Mouse (Mus musculus) c-Kit-positive CD71-positive TER-119-positive erythroid progenitor cells, embryonic 14.5 days (primary cell): ENCODE data around the gene Frmd5.
"Not testable (repeated sequence)": the region's sequence is repeated elsewhere in the genome, so short reads cannot be mapped to it uniquely, and the experiment has no call there.

Experiments used
- DNase-seq: peaks from one replicate; pipeline ENCODE4 v3.0.0-alpha.2; 2013; ENCODE audit warnings: low spot score

Frmd5 gene

DNA sequence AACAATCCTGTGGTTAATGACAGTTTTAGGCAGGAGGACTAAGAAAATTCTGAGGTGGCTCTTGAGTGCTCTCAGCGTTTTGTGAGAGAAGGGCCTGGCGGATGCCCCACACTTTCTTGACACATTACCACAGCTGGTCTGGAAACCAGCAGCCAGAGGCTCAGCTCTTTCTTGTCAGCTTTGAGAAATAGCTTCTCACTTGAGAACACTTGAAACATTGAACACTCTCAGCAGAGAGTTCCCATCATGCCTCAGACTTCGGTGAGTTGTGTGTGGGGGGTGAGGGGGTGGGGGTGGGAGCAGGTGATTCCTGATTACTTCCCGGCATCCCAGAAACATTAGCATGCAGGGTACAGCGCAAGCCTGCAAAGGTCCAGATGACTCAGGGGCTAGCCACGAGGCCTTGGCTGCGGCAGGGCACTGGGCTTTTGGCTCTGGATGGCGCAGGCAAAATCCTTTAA, 231.1 kb downstream of the Frmd5 start:
- no peak for DNase-seq

GRCm38 (mm10) chr2:121574066-121574630, 232.7 kb downstream of the Frmd5 start:
- no peak for DNase-seq

DNA sequence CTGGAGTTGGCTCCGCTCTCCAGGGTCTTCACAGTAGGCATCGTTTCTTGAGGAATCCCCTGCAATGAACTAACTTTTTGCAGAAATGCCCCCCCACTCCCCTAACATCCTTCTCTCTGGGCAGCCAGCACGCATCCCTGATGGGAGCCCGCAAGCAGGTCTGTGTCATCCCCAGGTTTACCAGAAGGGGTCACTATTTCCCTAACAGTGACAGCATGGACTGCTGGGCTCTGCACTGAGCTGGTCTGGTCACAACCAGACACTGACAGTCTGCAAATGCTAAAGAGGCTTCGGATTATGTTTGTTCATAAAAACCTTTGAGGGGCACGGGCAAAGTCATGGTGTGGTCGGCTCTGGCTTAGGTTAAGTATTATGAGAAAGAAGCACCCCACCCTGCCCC, 235.1 kb downstream of the Frmd5 start:
- DNase-seq = peak; percentile 62

DNA sequence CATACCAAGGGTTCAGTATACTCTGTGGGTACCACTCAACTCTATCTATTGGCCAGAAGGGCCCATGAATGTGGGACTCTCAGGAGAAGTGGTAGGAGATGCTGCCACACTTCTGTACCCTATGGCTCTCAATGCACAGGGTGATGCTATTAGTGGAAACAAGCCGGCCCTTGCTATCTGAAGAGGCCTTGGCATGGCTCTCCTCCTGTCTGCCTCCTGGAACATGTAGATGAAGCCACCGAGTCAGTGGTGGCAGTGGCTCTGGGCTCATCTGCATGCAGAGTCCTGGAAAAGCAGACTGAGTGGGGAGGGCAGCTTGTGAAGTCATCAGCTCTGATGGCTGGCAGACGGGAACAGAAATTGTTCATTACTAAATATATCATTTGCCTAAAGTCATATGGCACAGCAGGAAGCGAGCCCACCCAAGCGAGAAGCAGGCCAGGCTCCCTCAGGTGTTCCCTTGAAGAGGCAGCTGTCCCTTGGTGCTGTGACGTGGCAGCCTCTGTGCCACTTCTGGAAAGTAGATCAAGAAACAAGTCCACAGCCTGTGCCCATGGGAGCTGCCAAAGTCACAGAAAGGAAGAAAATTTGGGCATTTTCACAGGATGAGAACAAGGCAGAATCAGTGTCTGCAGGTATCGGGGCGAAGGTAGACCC, 235.8 kb downstream of the Frmd5 start:
- no peak for DNase-seq

GRCm38 (mm10) chr2:121570049-121570448, 236.8 kb downstream of the Frmd5 start:
- DNase-seq = no peak

DNA sequence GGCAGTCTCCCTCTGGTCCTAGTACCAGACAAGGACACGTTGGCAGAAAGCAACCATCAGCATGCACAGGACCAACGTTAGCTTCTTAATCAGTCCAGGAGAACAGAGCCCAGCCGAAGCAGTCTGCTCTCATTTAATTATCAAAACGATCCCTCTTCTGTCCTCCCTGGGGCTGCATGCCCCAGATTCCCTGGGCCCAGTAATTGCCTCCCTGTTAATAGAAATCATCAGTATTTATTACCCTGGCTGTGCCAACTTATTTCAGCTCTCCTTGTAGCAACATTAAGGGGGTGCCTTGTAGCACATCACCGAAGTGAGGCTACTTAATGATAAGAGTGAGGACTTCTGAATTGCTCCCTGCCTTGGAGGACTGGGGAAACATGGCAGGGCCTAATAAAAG, 241.0 kb downstream of the Frmd5 start:
- no peak for DNase-seq

GRCm38 (mm10) chr2:121563117-121563516, 243.8 kb downstream of the Frmd5 start:
- DNase-seq = peak; percentile 13

DNA sequence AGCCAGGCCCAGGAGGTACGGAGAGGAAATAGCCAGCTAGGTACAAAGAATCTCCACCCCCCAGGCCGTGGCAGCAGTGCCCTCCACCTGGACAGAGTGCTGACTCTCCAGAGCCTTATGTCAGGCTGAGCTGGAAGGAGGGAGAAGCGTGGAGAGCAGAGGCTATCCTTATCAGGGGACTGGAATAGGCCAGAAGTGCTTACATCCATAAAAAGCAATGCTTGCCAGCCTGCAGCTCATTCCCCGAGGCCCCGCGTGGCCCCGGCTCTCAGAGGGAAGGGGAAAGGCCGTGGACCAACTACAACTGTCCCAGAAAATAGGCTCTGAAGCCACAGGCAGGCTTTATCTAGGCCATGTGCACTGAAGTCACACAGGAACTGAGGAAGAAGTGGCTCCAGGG, 255.6 kb downstream of the Frmd5 start:
- no peak for DNase-seq

DNA sequence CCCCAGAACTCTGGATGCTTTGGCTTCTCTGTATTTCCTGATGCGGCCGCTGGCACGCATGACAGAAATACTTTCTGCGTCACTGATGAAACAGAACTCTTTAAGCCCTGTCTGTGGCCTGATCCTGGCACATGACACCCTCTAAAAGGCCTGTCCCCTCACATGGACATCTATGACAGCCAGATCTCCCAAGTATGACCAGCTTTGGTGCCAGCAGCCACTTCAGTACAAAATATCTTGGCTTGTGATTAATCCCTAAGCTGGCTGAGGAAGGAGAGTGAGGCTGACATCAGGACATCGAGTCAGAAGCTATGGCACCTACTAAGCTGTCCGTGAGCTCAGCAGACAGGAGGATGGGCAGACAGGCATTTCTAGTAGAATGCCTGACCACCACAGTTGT, 257.3 kb downstream of the Frmd5 start:
- DNase-seq = no peak

- DNase-seq = no peak
These were observed 262.1 kb downstream of the Frmd5 start for GRCm38 (mm10) chr2:121544829-121545228.

DNA sequence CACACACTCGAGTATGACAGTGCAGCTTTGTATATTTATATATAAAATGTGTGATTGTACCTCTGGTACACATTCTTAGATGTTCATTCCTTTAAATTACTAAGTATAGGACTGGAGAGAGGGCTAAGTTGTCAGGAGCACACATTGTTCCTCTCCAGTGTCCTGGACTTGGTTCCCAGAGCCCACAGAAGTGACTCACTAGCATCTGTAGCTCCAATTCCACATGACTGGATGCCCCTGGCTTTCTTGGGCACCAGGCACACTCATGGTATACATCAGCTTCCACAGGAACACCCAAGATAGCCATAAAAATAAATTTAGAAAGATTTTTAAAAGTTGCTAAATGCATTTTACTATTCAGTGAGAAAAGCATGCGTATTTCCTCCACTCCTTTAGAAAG, 281.8 kb downstream of the Frmd5 start:
- DNase-seq = no peak

DNA sequence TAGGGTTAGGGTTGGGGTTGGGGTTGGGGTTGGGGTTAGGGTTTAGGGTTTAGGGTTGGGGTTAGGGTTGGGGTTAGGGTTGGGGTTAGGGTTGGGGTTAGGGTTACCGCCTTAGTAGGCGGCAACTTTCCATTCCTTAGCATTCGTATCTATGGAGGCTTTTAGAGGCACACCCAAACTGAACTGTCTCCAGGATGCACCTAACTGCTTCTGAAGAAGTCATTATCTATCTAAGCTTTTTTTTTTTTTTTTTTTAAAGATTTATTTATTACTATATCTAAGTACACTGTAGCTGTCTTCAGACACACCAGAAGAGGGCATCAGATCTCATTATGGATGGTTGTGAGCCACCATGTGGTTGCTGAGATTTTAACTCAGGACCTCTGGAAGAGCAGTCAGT, 284.1 kb downstream of the Frmd5 start:
- not testable (repeated sequence) for DNase-seq

GRCm38 (mm10) chr2:121522006-121522405, 284.9 kb downstream of the Frmd5 start:
- DNase-seq = peak; percentile 48

DNA sequence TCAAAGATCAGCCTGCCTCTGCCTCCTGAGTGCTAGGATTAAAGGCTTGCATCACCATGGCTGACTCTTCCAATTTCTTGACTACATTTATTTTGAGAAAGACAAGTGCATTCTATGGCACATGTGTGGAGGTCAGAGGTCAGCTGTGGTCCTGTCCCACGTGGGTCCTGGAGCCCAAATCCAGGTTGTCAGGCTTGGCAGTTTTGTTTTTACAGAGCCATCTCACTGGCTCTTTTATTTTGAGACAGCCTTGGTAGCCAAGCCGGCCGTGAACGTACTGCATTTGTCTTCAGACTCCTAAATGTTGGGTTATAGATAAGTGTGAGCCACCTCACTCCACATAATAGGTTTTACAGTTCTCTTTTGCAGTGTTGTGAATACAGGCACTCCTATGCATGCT, 288.2 kb downstream of the Frmd5 start:
- not testable (repeated sequence) for DNase-seq

GRCm38 (mm10) chr2:121518106-121518505, 288.8 kb downstream of the Frmd5 start:
- DNase-seq = no peak

GRCm38 (mm10) chr2:121514211-121514610, 292.7 kb downstream of the Frmd5 start:
- no peak for DNase-seq

DNA sequence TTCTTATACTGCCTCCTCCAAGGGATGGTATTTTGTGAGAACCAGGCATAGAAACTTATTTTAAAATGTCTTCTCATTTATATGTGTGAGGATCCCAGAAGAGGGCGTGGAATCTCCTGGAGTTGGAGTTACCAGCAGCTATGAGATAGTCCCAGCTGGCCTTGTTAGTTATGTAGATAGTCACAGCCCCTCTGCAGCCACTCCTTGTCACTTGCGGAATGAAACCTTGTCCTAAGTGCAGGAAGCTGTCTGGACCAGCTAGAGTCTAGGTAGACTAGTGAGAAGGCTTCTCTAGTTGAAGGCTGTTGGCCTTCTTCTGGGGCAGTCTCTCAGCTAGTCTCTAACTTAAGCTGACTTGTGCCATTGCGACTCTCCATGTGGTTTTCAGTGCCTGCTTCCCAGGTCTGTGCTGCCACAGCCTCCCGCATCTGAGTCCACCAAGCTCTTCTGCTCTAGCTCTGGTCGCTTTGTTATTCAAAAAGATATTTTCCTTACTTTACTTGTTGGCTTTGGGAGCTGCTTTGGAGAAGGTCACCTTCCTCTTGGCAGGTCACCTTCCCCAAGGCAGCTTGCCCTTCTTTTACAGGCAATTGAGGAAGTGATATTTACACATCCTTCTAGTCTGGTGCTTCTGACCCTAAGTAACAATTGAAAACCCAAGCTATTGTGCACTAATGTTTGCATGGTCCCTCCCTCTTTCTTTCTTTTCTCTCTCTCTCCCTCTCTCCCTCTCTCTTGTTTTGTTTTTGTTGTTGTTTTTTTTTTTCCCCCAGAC, 293.7 kb downstream of the Frmd5 start:
- DNase-seq = not testable (repeated sequence)

- DNase-seq = no peak
These were observed 295.5 kb downstream of the Frmd5 start for GRCm38 (mm10) chr2:121511401-121511800.

DNA sequence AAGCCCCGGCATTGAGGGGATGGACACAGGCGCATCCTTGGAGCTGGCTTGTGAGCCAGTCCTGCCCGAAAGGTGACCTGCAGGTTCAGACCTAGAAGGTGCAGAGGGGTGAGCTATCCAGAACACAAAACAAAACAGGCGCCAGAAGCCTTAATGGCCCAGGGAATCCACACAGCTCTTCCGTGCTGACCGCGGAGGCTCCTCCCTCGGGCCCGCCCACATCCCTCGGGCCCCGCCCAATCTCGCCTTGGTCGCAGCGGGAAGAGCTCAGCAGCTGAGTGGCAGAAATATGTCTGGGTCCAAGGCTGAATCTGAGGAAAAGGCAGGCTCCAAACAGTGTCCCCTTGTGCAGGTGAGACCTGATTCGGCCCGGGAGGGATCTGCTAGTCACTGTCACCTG, 297.3 kb downstream of the Frmd5 start:
- peak; percentile 75 for DNase-seq

- no peak for DNase-seq
These were observed 298.9 kb downstream of the Frmd5 start for GRCm38 (mm10) chr2:121507951-121508330.

GRCm38 (mm10) chr2:121507173-121507950, 299.5 kb downstream of the Frmd5 start:
- no peak for DNase-seq
